Mouse (Mus musculus) CD4-positive naive resting alpha-beta T cell, adult 76 days (primary cell): ENCODE data around the gene Svs3b. TPM values are rescaled to one million over a fixed set of nuclear protein-coding genes. Genes with fewer than 3 reads are reported as not detected.

ENCODE experiments used
- total RNA-seq: library from RNA; stranded (reverse); gene quantifications from one replicate; pipeline ENCODE4 v1.2.4, GENCODE M21; 2023

Svs3b gene
- total RNA-seq: not detected

DNA sequence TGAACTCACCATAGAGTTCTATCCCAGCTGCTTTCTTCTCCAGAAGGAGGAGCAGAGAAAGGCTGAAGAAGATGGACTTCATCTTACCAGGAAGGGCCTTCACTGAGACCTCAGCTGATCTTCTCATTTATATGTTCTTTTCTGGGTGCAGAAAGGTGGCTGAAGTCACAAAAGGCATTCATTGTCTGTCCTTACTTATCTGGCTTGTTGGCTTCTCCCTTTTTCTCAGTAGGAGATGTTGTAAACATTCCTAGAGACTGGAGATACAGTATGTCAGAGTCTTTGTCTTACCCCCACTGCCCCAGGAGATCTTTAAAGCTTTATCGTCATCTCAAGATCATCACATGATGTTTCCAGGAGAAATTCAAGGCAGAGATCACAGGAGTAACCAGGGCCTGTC lies at the start of gene Svs3b:
TSS of gene Svs3b (minus strand) at position 101 of the 400 bp plus-strand sequence.

GRCm38 (mm10) chr2:164288968-164289367 lies 32.5 kb upstream of the Svs3b start, which contains the start of gene Svs3a:
TSS of gene Svs3a (plus strand) at chr2:164289268.

DNA sequence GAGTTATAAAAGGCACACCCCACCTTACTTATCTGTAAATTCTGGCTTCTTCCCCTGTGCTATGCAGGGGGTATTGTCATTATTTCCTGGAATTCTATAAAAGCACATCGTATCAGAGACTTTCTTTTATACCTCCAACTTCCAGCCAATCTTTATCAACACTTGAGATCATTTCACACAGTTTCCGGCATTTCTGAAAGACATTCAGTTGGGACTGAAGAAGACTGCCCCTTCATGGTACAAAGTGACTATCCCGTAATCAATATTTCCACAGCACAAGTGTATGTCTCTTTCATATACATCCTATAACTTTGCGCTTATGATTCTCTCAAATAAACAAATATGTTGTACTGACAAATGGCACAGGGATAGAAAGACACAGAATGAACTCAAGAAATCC lies 21.9 kb upstream of the Svs3b start, which contains the start of gene Svs4:
TSS of gene Svs4 (minus strand) at position 101 of the 400 bp plus-strand sequence.

GRCm38 (mm10) chr2:164238366-164238765 lies 18.1 kb downstream of the Svs3b start, which contains the start of gene Svs2:
TSS of gene Svs2 (minus strand) at chr2:164238466.

GRCm38 (mm10) chr2:164221522-164221921 lies 34.9 kb downstream of the Svs3b start, which contains the start of gene Wfdc15b:
TSS of gene Wfdc15b (minus strand) at chr2:164221660.

Other genes starting within 250 kb of the Svs3b start
- 5.8 TPM for gene Pabpc1l, start 231.2 kb downstream of the Svs3b start, total RNA-seq
- 355 TPM for gene Stk4, start 186.3 kb downstream of the Svs3b start, total RNA-seq
- gene Tomm34, start 185.5 kb downstream of the Svs3b start, total RNA-seq: 68.3 TPM
- gene Kcns1, start 85.5 kb downstream of the Svs3b start, total RNA-seq: not detected
- not detected for gene Wfdc5, start 73.9 kb downstream of the Svs3b start, total RNA-seq
- gene Wfdc12, start 66.0 kb downstream of the Svs3b start, total RNA-seq: not detected
- gene Wfdc15a, start 56.5 kb downstream of the Svs3b start, total RNA-seq: not detected
- gene Wfdc15b, start 35.0 kb downstream of the Svs3b start, total RNA-seq: not detected
- gene Svs2, start 18.2 kb downstream of the Svs3b start, total RNA-seq: not detected
- not detected for gene Svs4, start 21.8 kb upstream of the Svs3b start, total RNA-seq
- not detected for gene Svs3a, start 32.6 kb upstream of the Svs3b start, total RNA-seq
- gene Svs6, start 60.1 kb upstream of the Svs3b start, total RNA-seq: not detected
- gene Svs5, start 76.1 kb upstream of the Svs3b start, total RNA-seq: not detected
- 7.1 TPM for gene Slpi, start 132.5 kb upstream of the Svs3b start, total RNA-seq
- not detected for gene Rbpjl, start 146.5 kb upstream of the Svs3b start, total RNA-seq
- gene Matn4, start 148.5 kb upstream of the Svs3b start, total RNA-seq: not detected
- gene Sdc4, start 187.2 kb upstream of the Svs3b start, total RNA-seq: 12.5 TPM
- gene Sys1, start 200.3 kb upstream of the Svs3b start, total RNA-seq: 55.4 TPM
- 0.56 TPM for gene Gm20458, start 204.3 kb upstream of the Svs3b start, total RNA-seq
- not detected for gene Trp53tg5, start 217.1 kb upstream of the Svs3b start, total RNA-seq
- gene Dbndd2, start 229.5 kb upstream of the Svs3b start, total RNA-seq: 4.5 TPM
- 67.9 TPM for gene Pigt, start 240.9 kb upstream of the Svs3b start, total RNA-seq